Mouse (Mus musculus) liver, embryonic 15.5 days (tissue): ENCODE results near the gene Rapgef4. TPM values are rescaled to one million over a fixed set of nuclear protein-coding genes. Genes with fewer than 3 reads are reported as not detected.

ENCODE experiments used
- ATAC-seq: fragments of 200-750 bp; cut with Nextera tagmentation; 2 replicates; pipeline ENCODE4 v1.8.0; 2017; ENCODE audit warnings: moderate number of reproducible peaks, mild to moderate bottlenecking, moderate library complexity; ENCODE audit not compliant: insufficient read depth
- H3K27ac ChIP-seq: fragments of 300-500 bp; sonication (generic); replicated peaks from 2 replicates; pipeline ENCODE4 v1.5.1; 2015; ENCODE audit warnings: mild to moderate bottlenecking, inconsistent platforms
- H3K27me3 ChIP-seq: fragments of 300-500 bp; sonication (generic); 2 replicates; pipeline ENCODE4 v1.6.1; 2015; ENCODE audit warnings: mild to moderate bottlenecking, inconsistent platforms
- H3K36me3 ChIP-seq: fragments of 300-500 bp; sonication (generic); replicated peaks from 2 replicates; pipeline ENCODE4 v1.6.1; 2015; ENCODE audit warnings: moderate library complexity, mild to moderate bottlenecking, inconsistent platforms
- H3K4me1 ChIP-seq: fragments of 300-500 bp; sonication (generic); replicated peaks from 2 replicates; pipeline ENCODE4 v1.6.1; 2015; ENCODE audit warnings: inconsistent platforms
- H3K4me2 ChIP-seq: fragments of 300-500 bp; sonication (generic); 2 replicates; pipeline ENCODE4 v1.6.1; 2015; ENCODE audit warnings: moderate library complexity, mild to moderate bottlenecking, inconsistent platforms
- H3K4me3 ChIP-seq: fragments of 300-500 bp; sonication (generic); replicated peaks from 2 replicates; pipeline ENCODE4 v1.5.1; 2015; ENCODE audit warnings: mild to moderate bottlenecking, inconsistent platforms
- H3K9ac ChIP-seq: fragments of 300-500 bp; sonication (generic); 2 replicates; pipeline ENCODE4 v1.6.1; 2015; ENCODE audit warnings: moderate library complexity, mild to moderate bottlenecking, inconsistent platforms
- H3K9me3 ChIP-seq: fragments of 300-500 bp; sonication (generic); replicated peaks from 2 replicates; pipeline ENCODE4 v1.6.1; 2016; ENCODE audit warnings: inconsistent platforms
- WGBS: fragments of 180-500 bp; shearing (Covaris S2); methylation state at CpG from one replicate; pipeline ENCODE4 v1.1.7; 2015; ENCODE audit warnings: mixed read lengths; ENCODE audit not compliant: insufficient replicate concordance; 5-methylcytosine and 5-hydroxymethylcytosine counted together
- polyA plus RNA-seq: library from polyadenylated mRNA; unstranded; fragments of >200 nt; fragmentation: Nextera tagmentation; extraction: Ambion mirVana; gene quantifications from 2 replicates; pipeline ENCODE4 v1.2.1, GENCODE M21; 2015

The Rapgef4 gene
- polyA plus RNA-seq, 1 experiment from 2014 or later = 6.5 TPM

DNA sequence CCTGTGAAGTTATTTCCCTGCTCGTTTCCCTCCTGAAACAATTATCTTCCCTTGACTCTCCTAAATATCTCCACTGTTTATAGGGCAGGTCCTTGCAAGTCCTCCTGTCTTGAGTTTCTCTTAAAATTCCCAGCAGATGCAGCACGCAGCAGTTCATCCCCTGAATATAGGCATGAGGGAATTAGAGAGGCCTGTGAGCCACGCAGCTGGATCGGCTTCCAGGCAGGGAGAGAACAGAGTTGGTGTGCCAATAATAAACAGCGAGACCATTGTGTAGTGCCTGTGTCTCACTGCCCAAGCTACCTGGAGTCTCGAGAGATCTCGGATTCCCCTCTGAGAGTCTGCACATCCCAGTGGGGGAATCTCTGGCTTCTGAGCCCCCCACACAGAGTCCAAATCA is 259.0 kb downstream of the Rapgef4 start:
- Histone ChIP-seq H3K4me1 (0 out of 2 replicates have a peak, but pooled peaks cover 3% of the 10 kb centered on the region), H3K36me3 (no peaks in the 10 kb centered on the region), H3K27me3 (no peaks in the 10 kb centered on the region), H3K27ac (no peak overlapping the region), H3K9ac (no peak overlapping the region), H3K9me3 (no peaks in the 10 kb centered on the region), H3K4me2 (no peak overlapping the region), H3K4me3 (no peak overlapping the region)
- 70% methylated on average over 7 of the region's 7 CpGs for WGBS
- ATAC-seq = no peak

DNA sequence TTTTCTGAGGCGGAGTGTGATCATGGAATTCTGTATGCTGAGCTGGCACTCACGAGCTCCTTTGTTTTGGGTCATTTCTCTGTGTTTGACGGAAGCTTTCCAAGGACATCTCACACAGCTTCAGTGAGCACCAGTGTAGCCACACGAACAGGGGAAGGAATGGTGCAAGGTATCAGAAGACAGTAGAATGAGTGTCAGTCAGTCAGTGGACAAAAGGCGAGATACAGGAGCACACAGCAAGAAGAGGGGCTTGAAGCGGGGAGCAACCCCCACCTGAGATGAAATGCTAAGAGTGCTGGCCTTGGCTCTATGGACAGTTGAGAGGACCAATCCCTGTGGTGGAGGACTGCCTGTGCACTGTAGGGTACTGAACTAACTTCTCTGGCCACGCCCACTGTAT is 259.7 kb downstream of the Rapgef4 start:
- Histone ChIP-seq H3K27me3 (no peaks in the 10 kb centered on the region), H3K4me2 (no peak overlapping the region), H3K4me1 (0 out of 2 replicates have a peak, but pooled peaks cover 3% of the 10 kb centered on the region), H3K4me3 (no peak overlapping the region), H3K27ac (no peak overlapping the region), H3K9ac (no peak overlapping the region), H3K36me3 (no peaks in the 10 kb centered on the region), H3K9me3 (no peaks in the 10 kb centered on the region)
- WGBS = 65% methylated on average over 7 of the region's 7 CpGs
- no peak for ATAC-seq

DNA sequence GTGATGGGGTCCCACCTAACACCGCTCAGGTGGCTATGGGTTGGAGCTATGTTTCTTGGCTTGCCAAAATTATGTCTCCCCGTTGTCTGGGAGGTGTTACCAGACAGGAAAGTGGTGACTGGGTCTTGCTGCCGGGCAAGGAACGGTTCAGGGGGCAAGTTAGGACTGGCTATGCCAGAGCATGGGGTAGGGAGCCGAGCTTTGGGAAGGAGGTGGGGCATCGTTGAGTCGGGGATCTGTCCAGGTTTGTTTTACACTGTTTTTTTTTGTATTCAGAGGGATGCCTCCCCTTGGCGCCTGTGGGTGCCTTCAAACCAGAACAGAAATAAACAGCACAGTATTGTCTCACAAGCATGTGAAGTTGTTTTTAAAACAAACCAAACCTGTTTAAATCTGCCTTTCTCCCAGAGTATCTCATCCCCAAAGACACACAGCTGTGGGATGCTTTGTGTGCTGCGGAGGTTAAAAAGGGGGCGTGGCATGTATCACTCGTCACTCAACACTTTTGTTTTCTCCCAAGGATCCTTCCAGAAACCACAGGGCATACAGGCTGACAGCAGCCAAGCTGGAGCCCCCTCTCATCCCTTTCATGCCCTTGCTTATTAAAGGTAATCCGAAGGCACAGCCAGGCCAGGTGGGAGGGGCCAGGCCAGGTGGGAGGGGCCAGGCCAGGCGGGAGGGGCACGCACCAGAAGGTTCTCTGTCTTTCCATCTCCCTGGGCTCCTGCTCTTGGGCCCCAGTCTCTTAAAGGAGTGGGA is 260.9 kb downstream of the Rapgef4 start:
- Histone ChIP-seq H3K9ac (no peak overlapping the region), H3K4me3 (0 out of 2 replicates have a peak overlapping the region, but pooled peaks have one; percentile 15), H3K4me2 (peak overlapping the region; percentile 41), H3K27ac (no peak overlapping the region), H3K36me3 (no peaks in the 10 kb centered on the region), H3K4me1 (0 out of 2 replicates have a peak, but pooled peaks cover 3% of the 10 kb centered on the region), H3K9me3 (no peaks in the 10 kb centered on the region), H3K27me3 (no peaks in the 10 kb centered on the region)
- 60% methylated on average over 14 of the region's 14 CpGs for WGBS
- no peak for ATAC-seq

DNA sequence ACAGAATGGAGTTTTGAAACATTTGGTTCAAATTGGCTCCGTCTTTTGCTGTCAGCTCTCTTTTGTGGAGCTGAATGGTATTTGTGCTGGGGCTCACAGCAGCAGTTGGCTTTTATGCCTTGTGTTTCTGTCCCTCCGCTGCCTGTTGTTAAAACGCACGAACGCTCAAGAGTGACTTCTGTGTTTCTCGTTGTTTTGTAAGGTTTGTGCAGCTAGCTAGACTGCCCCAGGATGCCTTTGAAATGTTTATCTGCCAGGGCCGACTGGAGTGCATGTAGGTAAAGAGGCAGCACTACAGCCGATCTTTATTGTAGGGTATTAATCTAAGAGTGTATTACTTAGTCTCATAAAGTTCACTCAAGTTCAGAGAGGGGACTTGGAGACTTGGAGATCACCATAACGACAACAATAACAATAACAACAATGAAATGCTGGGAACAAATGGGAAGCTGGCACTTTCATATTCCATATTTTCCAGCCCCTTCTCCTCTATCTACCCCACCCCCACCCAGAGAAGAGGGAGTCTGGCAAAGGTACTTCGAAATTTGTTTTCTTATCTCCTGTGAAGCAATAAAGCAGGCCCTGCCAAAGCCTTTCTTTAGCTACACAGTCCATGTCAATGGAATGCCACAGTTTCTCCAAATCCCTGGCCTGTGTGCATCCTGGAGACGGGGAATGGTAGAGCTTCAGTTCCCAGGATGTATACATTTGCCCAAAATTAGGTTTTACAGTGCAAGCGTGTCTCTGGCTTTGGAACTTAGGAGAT is 262.1 kb downstream of the Rapgef4 start:
- H3K9me3 ChIP-seq = no peaks in the 10 kb centered on the region
- no peak for ATAC-seq
- no peaks in the 10 kb centered on the region for H3K36me3 ChIP-seq
- H3K27ac ChIP-seq = no peak overlapping the region
- H3K4me2 ChIP-seq = no peak overlapping the region
- H3K27me3 ChIP-seq = no peaks in the 10 kb centered on the region
- WGBS = 65% methylated on average over 12 of the region's 12 CpGs
- no peak overlapping the region for H3K4me3 ChIP-seq
- H3K9ac ChIP-seq = no peak overlapping the region
- 0 out of 2 replicates have a peak, but pooled peaks cover 3% of the 10 kb centered on the region for H3K4me1 ChIP-seq

DNA sequence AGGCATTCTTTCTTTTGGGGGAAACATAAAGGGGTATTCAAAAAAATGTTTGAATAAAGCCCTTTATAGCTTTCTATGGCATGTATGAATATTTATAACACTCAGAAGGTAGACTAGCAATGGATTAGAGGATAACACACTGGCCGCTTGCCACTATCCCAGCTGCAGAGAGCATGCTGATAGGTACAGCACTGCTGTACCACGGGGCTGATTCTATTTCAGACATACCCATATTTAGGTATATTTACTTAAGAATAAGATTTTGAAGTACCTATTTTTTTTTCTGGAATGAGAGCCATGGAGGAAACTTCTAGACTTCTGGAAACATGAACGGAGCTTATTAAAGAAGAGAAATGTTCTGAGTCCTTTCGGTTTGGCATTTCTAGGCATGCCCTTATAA is 264.6 kb downstream of the Rapgef4 start:
- H3K4me2 ChIP-seq = no peak overlapping the region
- no peak for ATAC-seq
- H3K9me3 ChIP-seq = no peaks in the 10 kb centered on the region
- H3K27ac ChIP-seq = no peak overlapping the region
- H3K4me1 ChIP-seq = 0 out of 2 replicates have a peak, but pooled peaks cover 3% of the 10 kb centered on the region
- no peak overlapping the region for H3K4me3 ChIP-seq
- no peaks in the 10 kb centered on the region for H3K36me3 ChIP-seq
- 69% methylated on average over 4 of the region's 4 CpGs for WGBS
- no peaks in the 10 kb centered on the region for H3K27me3 ChIP-seq
- no peak overlapping the region for H3K9ac ChIP-seq

DNA sequence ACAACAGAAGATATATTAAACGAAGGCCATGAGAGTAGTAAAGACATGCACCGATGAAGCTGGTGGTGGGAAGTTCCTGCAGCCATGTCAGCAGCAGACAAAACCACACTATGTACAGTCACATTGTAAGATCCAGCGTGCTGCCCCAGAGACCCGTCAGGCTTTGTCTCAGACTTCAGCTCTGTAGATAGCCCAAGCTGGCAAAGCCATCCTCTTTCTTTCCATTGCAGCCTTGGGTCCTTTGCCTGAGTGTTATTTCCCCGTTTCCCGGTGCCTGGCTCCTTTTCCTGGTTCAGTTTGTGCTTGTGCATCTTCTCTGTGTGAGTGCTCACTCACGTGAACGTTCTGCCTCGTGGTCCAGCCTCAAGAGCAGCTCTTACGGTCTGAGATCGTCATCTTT is 265.3 kb downstream of the Rapgef4 start:
- Histone ChIP-seq H3K4me1 (0 out of 2 replicates have a peak, but pooled peaks cover 3% of the 10 kb centered on the region), H3K9me3 (no peaks in the 10 kb centered on the region), H3K36me3 (no peaks in the 10 kb centered on the region), H3K27me3 (no peaks in the 10 kb centered on the region), H3K9ac (no peak overlapping the region), H3K4me3 (no peak overlapping the region), H3K27ac (no peak overlapping the region), H3K4me2 (no peak overlapping the region)
- WGBS = 72% methylated on average over 11 of the region's 11 CpGs
- no peak for ATAC-seq

DNA sequence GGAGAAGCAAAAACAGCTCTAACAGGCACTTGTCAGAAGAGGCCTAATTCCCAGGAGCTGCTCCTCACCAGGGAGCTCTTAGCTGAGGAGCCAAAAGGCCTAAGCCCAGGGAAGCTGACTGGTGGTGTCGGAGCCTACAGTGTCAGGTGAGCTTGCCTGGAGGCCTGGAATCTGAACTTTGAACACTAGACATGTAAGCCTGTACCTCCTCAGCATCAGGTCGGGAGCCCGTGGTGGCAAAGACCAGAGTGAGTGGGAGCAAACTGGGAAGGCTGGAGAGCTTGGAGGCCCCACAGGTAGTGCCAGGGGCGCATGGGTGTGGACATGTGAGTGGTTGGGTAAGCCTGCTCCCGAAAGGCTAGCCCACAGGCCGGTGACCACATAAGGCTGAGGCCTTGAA is 266.8 kb downstream of the Rapgef4 start:
- Histone ChIP-seq H3K9ac (no peak overlapping the region), H3K9me3 (no peaks in the 10 kb centered on the region), H3K4me1 (no peaks in the 10 kb centered on the region), H3K27ac (no peak overlapping the region), H3K4me2 (no peak overlapping the region), H3K36me3 (no peaks in the 10 kb centered on the region), H3K27me3 (no peaks in the 10 kb centered on the region), H3K4me3 (no peak overlapping the region)
- WGBS = 55% methylated on average over 6 of the region's 6 CpGs
- no peak for ATAC-seq

DNA sequence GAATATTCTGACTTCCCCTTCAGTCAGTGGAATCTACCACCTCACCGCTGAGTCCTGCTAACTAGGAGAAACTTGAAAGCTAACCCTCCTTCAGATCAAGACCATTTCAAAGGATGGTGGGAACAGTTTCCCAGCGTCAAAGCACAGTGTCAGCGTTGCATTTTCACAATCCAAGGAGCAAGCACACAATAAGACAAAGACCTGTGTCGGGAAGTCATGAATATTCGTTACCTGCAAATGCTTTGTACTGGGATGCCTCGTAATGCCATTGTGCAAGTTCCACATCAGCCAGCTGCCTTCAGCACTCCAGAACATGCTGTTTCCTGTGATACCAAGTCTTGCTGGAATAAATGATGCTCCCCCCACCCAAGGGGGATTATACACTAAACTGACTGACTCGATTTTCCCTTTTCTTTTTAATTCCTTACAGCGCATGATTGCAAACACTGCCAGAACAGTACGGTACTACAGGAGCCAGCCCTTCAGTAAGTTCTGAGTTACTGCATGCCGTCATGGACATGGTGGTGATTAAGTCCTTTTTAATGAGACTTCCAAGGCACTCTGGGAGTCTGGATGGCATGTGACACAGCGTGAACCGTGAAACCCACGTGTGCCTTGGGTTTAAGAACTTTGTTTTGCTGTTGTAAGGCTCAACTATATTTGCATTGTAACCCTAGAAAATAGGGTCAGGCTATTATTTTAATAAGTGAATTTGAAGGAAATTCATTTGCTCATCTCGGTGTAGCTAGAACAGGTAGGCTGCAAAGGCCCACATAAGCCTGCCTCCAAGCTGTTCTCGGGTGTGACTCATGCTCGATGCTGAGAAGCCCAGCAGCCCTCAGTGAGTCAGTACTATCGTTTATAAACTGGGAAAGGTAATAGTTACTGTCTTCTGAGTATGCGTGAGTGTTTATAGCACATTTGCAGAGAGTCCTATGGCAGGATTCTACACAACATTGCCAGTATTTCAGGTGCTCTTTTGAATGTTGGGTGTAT is 271.8 kb downstream of the Rapgef4 start:
- Histone ChIP-seq H3K9me3 (no peaks in the 10 kb centered on the region), H3K4me3 (no peak overlapping the region), H3K27ac (no peak overlapping the region), H3K27me3 (no peaks in the 10 kb centered on the region), H3K4me2 (no peak overlapping the region), H3K9ac (no peak overlapping the region), H3K36me3 (no peaks in the 10 kb centered on the region), H3K4me1 (no peaks in the 10 kb centered on the region)
- ATAC-seq = no peak
- 65% methylated on average over 18 of the region's 18 CpGs for WGBS

DNA sequence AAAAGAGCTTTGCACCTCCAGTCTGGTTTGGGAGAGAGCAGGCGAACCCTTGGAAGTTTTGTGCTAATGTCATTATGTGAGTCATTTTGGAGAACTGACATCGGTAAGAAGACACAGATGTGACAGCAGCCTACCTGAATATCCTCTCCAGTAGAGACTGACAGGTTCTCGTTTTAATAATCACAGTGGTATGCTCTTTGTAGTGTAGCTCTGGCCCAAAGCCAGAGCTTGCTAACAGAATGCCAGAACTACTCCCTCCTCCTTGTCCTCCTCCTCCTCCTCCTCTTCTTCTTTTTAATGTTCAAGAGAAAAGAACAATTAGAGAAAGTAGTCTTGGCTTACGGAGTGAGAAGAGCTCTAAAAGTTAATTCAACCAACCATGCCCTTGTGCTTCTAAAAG is 272.8 kb downstream of the Rapgef4 start:
- 61% methylated on average over 4 of the region's 4 CpGs for WGBS
- Histone ChIP-seq H3K4me1 (no peaks in the 10 kb centered on the region), H3K4me3 (no peak overlapping the region), H3K27ac (no peak overlapping the region), H3K27me3 (no peaks in the 10 kb centered on the region), H3K9ac (no peak overlapping the region), H3K36me3 (no peaks in the 10 kb centered on the region), H3K9me3 (no peaks in the 10 kb centered on the region), H3K4me2 (no peak overlapping the region)
- ATAC-seq = no peak

DNA sequence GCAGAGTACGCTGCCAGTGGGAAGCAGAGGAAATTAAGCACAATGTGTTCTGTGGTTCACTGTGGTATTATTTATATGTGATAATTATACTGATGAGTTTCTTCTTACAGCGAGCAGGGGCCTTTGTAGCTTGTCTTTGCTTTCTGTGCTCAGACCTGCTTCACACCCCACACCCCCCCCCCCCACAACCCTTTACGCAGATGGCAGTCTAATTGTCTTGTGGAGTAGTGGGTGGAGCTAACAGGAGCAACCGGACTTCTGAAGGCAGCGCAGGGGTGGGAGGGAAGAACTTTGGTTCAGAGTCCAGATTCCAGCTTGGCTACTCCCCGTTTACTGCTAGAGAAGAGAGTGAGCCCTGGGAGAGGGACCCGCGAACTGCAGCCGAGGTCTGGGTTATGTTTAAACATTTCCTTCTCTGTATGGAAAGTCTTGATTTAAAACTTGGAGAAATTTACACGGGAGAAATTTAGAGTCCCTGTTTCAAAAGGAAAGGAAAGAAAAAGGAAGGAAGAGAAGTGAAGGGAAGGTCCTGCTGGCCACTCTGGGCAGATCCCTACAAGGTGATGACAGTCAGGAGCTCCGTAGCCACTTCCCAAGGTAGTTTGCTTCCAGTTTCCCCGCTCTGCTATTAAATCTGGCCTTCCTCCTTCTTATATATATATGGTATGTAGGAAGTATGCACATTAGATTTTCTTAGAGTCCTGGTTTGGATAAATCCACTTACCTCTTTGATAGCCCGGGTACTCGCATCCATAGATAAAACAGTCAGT is 274.0 kb downstream of the Rapgef4 start:
- Histone ChIP-seq H3K9ac (no peak overlapping the region), H3K9me3 (no peaks in the 10 kb centered on the region), H3K27ac (no peak overlapping the region), H3K4me3 (no peak overlapping the region), H3K4me1 (0 out of 2 replicates have a peak, but pooled peaks cover 1% of the 10 kb centered on the region), H3K36me3 (no peaks in the 10 kb centered on the region), H3K4me2 (peak overlapping the region; percentile 20; the same call in 1 of the 2 replicates), H3K27me3 (no peaks in the 10 kb centered on the region)
- no peak for ATAC-seq
- 44% methylated on average over 14 of the region's 14 CpGs for WGBS
